Mouse (Mus musculus) urinary bladder, postnatal 4 days (tissue): ENCODE measurements at regions not wholly inside any gene's neighbourhood (a gene's known extent, or its start where the extent isn't known, plus 50 kb on each side); places are given as distances from the start of the nearest gene placed in this dataset.

Experiments
- DNase-seq, 2 experiments: peaks; one replicate each; pipeline ENCODE4 v3.0.0; 2021 to 2022; ENCODE audit warnings: low spot score in 2 of 2

GRCm38 (mm10) chr5:102287131-102287530 lies 194.1 kb upstream of the Arhgap24 start:
- no peak for DNase-seq

GRCm38 (mm10) chr5:102290866-102291265 lies 190.3 kb upstream of the Arhgap24 start:
- no peak for DNase-seq

GRCm38 (mm10) chr5:102295564-102295963 lies 185.6 kb upstream of the Arhgap24 start:
- no peak for DNase-seq

GRCm38 (mm10) chr5:102306309-102306708 lies 174.9 kb upstream of the Arhgap24 start:
- no peak for DNase-seq

- DNase-seq, result no peak
These were observed 174.5 kb upstream of the Arhgap24 start for GRCm38 (mm10) chr5:102306718-102307117.

GRCm38 (mm10) chr5:102311570-102311969 lies 169.6 kb upstream of the Arhgap24 start:
- DNase-seq, result no peak

GRCm38 (mm10) chr5:102328197-102328784 lies 152.9 kb upstream of the Arhgap24 start:
- DNase-seq, result no peak

GRCm38 (mm10) chr5:102333894-102334293 lies 147.3 kb upstream of the Arhgap24 start:
- DNase-seq, result no peak

- no peak for DNase-seq
These were observed 146.6 kb upstream of the Arhgap24 start for GRCm38 (mm10) chr5:102334442-102335197.

- DNase-seq, result no peak
These were observed 114.7 kb upstream of the Arhgap24 start for GRCm38 (mm10) chr5:102366481-102366880.

- no peak for DNase-seq
These were observed 107.8 kb upstream of the Arhgap24 start for GRCm38 (mm10) chr5:102373309-102373971.

- no peak for DNase-seq
These were observed 107.0 kb upstream of the Arhgap24 start for GRCm38 (mm10) chr5:102373972-102374755.

GRCm38 (mm10) chr5:102375339-102375738 lies 105.9 kb upstream of the Arhgap24 start:
- no peak for DNase-seq

GRCm38 (mm10) chr5:102393941-102394340 lies 87.2 kb upstream of the Arhgap24 start:
- no peak for DNase-seq

- DNase-seq, result no peak
These were observed 85.5 kb upstream of the Arhgap24 start for GRCm38 (mm10) chr5:102395608-102396146.

GRCm38 (mm10) chr5:102399006-102399405 lies 82.2 kb upstream of the Arhgap24 start:
- DNase-seq, result peak in 1 of 2 experiments; percentile 21

- no peak for DNase-seq
These were observed 63.5 kb upstream of the Arhgap24 start for GRCm38 (mm10) chr5:102417642-102418041.

- DNase-seq, result no peak
These were observed 62.1 kb upstream of the Arhgap24 start for GRCm38 (mm10) chr5:102419089-102419488.

GRCm38 (mm10) chr5:102424636-102425242 lies 56.5 kb upstream of the Arhgap24 start:
- DNase-seq, result no peak

GRCm38 (mm10) chr5:102428310-102428709 lies 52.9 kb upstream of the Arhgap24 start:
- DNase-seq, result no peak
